Mouse (Mus musculus): ENCODE results near the gene Chrnb4. TPM values are rescaled to one million over a fixed set of nuclear protein-coding genes. Genes with fewer than 3 reads are reported as not detected.

Gene Chrnb4
- total and polyA plus RNA-seq, 3 experiments = 0.13 to 0.23 TPM; not detected in 1

DNA sequence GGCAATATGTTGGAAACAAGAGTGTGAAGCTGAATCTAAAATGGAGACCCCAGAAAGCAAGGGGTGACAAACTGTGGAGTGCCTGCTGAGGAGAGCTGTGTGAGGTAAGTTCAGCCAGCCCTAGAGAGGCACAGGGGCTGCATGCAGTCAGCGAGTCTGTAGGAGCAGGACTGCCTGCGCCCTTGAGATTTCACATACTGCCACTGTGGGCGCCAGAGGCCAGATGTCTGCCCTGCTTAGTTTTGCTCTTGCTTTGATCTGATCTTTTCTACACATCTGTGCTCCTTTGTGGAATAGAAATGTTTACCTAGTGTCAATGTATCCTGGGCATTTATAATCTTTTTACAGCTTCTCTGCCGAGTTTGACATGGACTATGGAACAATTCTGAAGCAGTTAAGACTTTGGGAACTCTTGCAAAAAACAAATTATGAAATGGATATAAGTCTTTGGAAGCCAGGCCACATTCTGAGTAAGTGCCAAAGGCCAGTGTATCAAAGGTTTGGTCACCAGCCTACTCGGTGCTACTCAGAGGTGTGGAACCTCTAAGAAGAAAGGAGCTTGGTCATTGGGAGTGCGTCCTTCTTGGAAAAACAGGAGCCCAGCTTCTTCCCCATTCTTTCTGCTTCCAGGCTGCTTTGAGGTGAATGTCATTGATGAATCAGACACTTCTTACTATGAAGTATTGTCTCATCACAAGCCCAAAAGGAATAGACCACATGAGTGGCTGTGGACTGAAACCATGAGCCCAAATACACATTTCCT lies 37.8 kb downstream of the Chrnb4 start:
- dilution Hi-C loops (cut with MboI; ENCODE audit: extremely low pct_ligation_motif_present, extremely low pct_unique_long_range_greater_than_20kb, low sequenced_read_pairs) = no loop called here
- no peak overlapping the region for H3K4me3 ChIP-seq (replicated peaks in 1 of 3; ENCODE audit: low read depth in 2 of 3, low read length in 2 of 3, poor library complexity in 1 of 3)
- TF ChIP-seq ZC3H11A (IDR thresholded peaks at IDR 0.05; ENCODE audit: low read depth, low read length) = no peak
- TF ChIP-seq SIN3A (IDR thresholded peaks at IDR 0.05; ENCODE audit: low read length) = no peak
- TF ChIP-seq SMC3 (IDR thresholded peaks at IDR 0.05; ENCODE audit: low read depth, low read length) = 0 out of 2 replicates have a peak, but pooled peaks have one; percentile 5
- TF ChIP-seq BHLHE40 (IDR thresholded peaks at IDR 0.05; ENCODE audit: low read depth, low read length) = no peak
- peak in 1 of 2 experiments; percentile 54; a peak in 2 of 4 replicates for TF ChIP-seq CTCF (conservative IDR thresholded peaks at IDR 0.05 in 1 of 2, IDR thresholded peaks at IDR 0.05 in 1 of 2; ENCODE audit: low read depth in 2 of 2, low read length in 2 of 2)
- TF ChIP-seq TCF12 (IDR thresholded peaks at IDR 0.05; ENCODE audit: low read depth, low read length) = no peak
- no peak for TF ChIP-seq POLR2A (IDR thresholded peaks at IDR 0.05; ENCODE audit: low read depth, low read length)
- TF ChIP-seq CHD1 (IDR thresholded peaks at IDR 0.05; ENCODE audit: low read depth, low read length) = no peak
- TF ChIP-seq EP300 (IDR thresholded peaks at IDR 0.05; ENCODE audit: low read length) = no peak
- no peak for TF ChIP-seq PAX5 (IDR thresholded peaks at IDR 0.05; ENCODE audit: low read length)
- no peak for TF ChIP-seq NRF1 (IDR thresholded peaks at IDR 0.05; ENCODE audit: low read depth, low read length)
- TF ChIP-seq RCOR1 (conservative IDR thresholded peaks at IDR 0.05; ENCODE audit: low read depth, low read length) = no peak
- TF ChIP-seq MYC (IDR thresholded peaks at IDR 0.05; ENCODE audit: low read depth, low read length) = no peak
- no peak for TF ChIP-seq ZMIZ1 (IDR thresholded peaks at IDR 0.05; ENCODE audit: low read depth, low read length)
- no peak for TF ChIP-seq ZKSCAN1 (IDR thresholded peaks at IDR 0.05; ENCODE audit: borderline replicate concordance, low read depth, low read length)
- TF ChIP-seq RAD21 (IDR thresholded peaks at IDR 0.05; ENCODE audit: low read depth, low read length) = peak; percentile 35
- DNase-seq (ENCODE audit: extremely low read depth) = no peak
- H3K9ac ChIP-seq (ENCODE audit: insufficient read depth, low read depth) = no peak overlapping the region
- H3K27ac ChIP-seq (ENCODE audit: insufficient read depth, low read depth) = no peak overlapping the region
- H3K27me3 ChIP-seq (replicated peaks) = peaks cover 1% of the 10 kb centered on the region
- no peaks in the 10 kb centered on the region for H3K9me3 ChIP-seq (replicated peaks; ENCODE audit: low read length)
- H3K4me1 ChIP-seq (ENCODE audit: control insufficient read depth in 1 of 2, insufficient read depth in 2 of 2) = peaks cover 0 to 7% of the 10 kb centered on the region in 2 experiments; a peak in 2 of 4 replicates
- no peak overlapping the region; the same call in 1 of the 2 replicates for H3K4me2 ChIP-seq (ENCODE audit: insufficient read depth, low read depth, poor library complexity, severe bottlenecking)
- in situ Hi-C loops (cut with MboI; ENCODE audit: low pct_ligation_motif_present, low pct_unique_long_range_greater_than_20kb, low sequenced_read_pairs) = no loop called here
- H3K36me3 ChIP-seq (replicated peaks in 1 of 2; ENCODE audit: control insufficient read depth in 1 of 2, insufficient read depth in 1 of 2, low read length in 1 of 2) = no peaks in the 10 kb centered on the region
- no peaks in the 10 kb centered on the region for H3K79me2 ChIP-seq (replicated peaks; ENCODE audit: control insufficient read depth, extremely low read depth, insufficient read depth, poor library complexity, severe bottlenecking)

- in situ Hi-C loops (cut with MboI; ENCODE audit: low pct_ligation_motif_present, low pct_unique_long_range_greater_than_20kb, low sequenced_read_pairs) = no loop called here
These were observed 38.9 kb downstream of the Chrnb4 start for GRCm38 (mm10) chr9:55009692-55010091.

More at GRCm38 (mm10) chr9:55009692-55010091, 38.9 kb downstream of the Chrnb4 start:
- Histone ChIP-seq H3K9me3 (replicated peaks; ENCODE audit: low read length) (no peaks in the 10 kb centered on the region), H3K79me2 (replicated peaks; ENCODE audit: control insufficient read depth, extremely low read depth, insufficient read depth, poor library complexity, severe bottlenecking) (no peaks in the 10 kb centered on the region), H3K27ac (ENCODE audit: insufficient read depth, low read depth) (no peak overlapping the region), H3K4me2 (ENCODE audit: insufficient read depth, low read depth, poor library complexity, severe bottlenecking) (no peak overlapping the region), H3K9ac (ENCODE audit: insufficient read depth, low read depth) (no peak overlapping the region), H3K27me3 (replicated peaks) (peaks cover 1% of the 10 kb centered on the region), H3K36me3 (replicated peaks in 1 of 2; ENCODE audit: control insufficient read depth in 1 of 2, insufficient read depth in 1 of 2, low read length in 1 of 2) (no peaks in the 10 kb centered on the region), H3K4me1 (ENCODE audit: control insufficient read depth in 1 of 2, insufficient read depth in 2 of 2) (peaks cover 0 to 4% of the 10 kb centered on the region in 2 experiments; a peak in 1 of 4 replicates), H3K4me3 (replicated peaks in 1 of 3; ENCODE audit: low read depth in 2 of 3, low read length in 2 of 3, poor library complexity in 1 of 3) (no peak overlapping the region)
- dilution Hi-C loops (cut with MboI; ENCODE audit: extremely low pct_ligation_motif_present, extremely low pct_unique_long_range_greater_than_20kb, low sequenced_read_pairs) = no loop called here
- TF ChIP-seq ELF1 (IDR thresholded peaks at IDR 0.05; ENCODE audit: low read depth, low read length) = no peak
- no peak for TF ChIP-seq POLR2A (IDR thresholded peaks at IDR 0.05; ENCODE audit: low read depth, low read length)
- TF ChIP-seq TBP (conservative IDR thresholded peaks at IDR 0.05; ENCODE audit: low read depth, low read length) = no peak
- no peak for TF ChIP-seq USF2 (conservative IDR thresholded peaks at IDR 0.05; ENCODE audit: low read depth, low read length)
- TF ChIP-seq ZKSCAN1 (IDR thresholded peaks at IDR 0.05; ENCODE audit: borderline replicate concordance, low read depth, low read length) = no peak
- no peak for TF ChIP-seq RCOR1 (conservative IDR thresholded peaks at IDR 0.05; ENCODE audit: low read depth, low read length)
- no peak for TF ChIP-seq POLR2AphosphoS2 (IDR thresholded peaks at IDR 0.05; ENCODE audit: low read depth, low read length)
- TF ChIP-seq CTCF (conservative IDR thresholded peaks at IDR 0.05 in 1 of 2, IDR thresholded peaks at IDR 0.05 in 1 of 2; ENCODE audit: low read depth in 2 of 2, low read length in 2 of 2) = no peak
- no peak for TF ChIP-seq JUN (IDR thresholded peaks at IDR 0.05; ENCODE audit: insufficient read depth, low read depth, low read length)
- TF ChIP-seq ZMIZ1 (IDR thresholded peaks at IDR 0.05; ENCODE audit: low read depth, low read length) = no peak
- no peak for TF ChIP-seq MAX (IDR thresholded peaks at IDR 0.05; ENCODE audit: low read length)
- no peak for TF ChIP-seq NELFE (IDR thresholded peaks at IDR 0.05; ENCODE audit: low read depth, low read length)
- no peak for TF ChIP-seq CHD1 (IDR thresholded peaks at IDR 0.05; ENCODE audit: low read depth, low read length)
- TF ChIP-seq MYC (IDR thresholded peaks at IDR 0.05; ENCODE audit: low read depth, low read length) = no peak
- no peak for DNase-seq (ENCODE audit: extremely low read depth)

Measured in CH12.LX (cell line).